Mouse (Mus musculus) brain, embryonic 14.5 days (tissue): ENCODE measurements around the gene Cacng3. TPM values are rescaled to one million over a fixed set of nuclear protein-coding genes. Genes with fewer than 3 reads are reported as not detected.

Experiments
- DNase-seq: peaks from one replicate; pipeline ENCODE4 v3.0.0-alpha.2; 2011; ENCODE audit warnings: low read depth
- CTCF ChIP-seq: fragments of 200-500 bp; IDR thresholded peaks from 2 replicates; pipeline ENCODE4 v1.5.1; 2012; ENCODE audit warnings: inconsistent platforms, mild to moderate bottlenecking, moderate library complexity, borderline replicate concordance; ENCODE audit not compliant: insufficient read depth, insufficient read length; ENCODE audit errors: extremely low read depth
- POLR2A ChIP-seq: fragments of 200-500 bp; IDR thresholded peaks from 2 replicates; pipeline ENCODE4 v1.6.1; 2012; ENCODE audit warnings: mild to moderate bottlenecking, inconsistent platforms, borderline replicate concordance; ENCODE audit not compliant: poor library complexity, insufficient read depth, insufficient read length, severe bottlenecking; ENCODE audit errors: extremely low read depth
- polyA plus RNA-seq: library from polyadenylated mRNA; depleted of rRNA; stranded (reverse); fragments of >200 nt; gene quantifications from 2 replicates; pipeline ENCODE4 v1.2.3, GENCODE M21; 2012

Gene Cacng3
- polyA plus RNA-seq, 1 experiment: 10.4 TPM

DNA sequence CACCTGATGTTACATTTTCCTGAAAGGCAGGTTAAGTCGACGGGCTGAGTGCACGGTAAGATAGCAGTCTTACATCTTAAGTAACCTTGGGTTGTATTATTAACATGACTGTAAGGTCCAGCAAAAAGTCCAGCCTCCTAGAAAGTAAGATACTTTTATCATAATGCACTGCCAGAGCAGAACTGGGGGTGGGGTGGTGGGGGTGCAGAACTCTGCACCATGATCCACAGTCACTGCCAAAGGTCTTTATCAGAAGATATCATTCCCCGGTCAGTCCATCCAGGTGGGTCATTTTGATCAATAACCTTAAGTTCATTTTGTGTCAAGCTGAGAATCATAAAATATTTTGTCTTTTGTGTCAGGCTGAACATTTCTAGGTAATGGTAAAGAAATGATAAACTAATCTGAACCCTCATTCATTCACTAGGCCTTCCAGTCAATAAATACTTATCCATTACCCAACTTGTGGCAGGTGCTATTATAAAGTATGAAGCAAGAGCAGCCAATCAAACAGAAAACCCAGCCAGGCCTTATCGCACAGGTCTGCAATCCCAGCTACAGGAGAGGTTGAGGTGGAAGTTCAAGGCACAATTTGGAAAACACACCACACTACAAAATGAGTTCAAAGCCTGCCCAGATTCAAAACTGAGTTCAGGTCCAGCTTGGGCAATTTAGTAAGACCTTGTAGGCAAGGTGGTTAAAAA is 12.7 kb upstream of the Cacng3 start:
- no peak for DNase-seq
- TF ChIP-seq CTCF: no peak
- TF ChIP-seq POLR2A: no peak

DNA sequence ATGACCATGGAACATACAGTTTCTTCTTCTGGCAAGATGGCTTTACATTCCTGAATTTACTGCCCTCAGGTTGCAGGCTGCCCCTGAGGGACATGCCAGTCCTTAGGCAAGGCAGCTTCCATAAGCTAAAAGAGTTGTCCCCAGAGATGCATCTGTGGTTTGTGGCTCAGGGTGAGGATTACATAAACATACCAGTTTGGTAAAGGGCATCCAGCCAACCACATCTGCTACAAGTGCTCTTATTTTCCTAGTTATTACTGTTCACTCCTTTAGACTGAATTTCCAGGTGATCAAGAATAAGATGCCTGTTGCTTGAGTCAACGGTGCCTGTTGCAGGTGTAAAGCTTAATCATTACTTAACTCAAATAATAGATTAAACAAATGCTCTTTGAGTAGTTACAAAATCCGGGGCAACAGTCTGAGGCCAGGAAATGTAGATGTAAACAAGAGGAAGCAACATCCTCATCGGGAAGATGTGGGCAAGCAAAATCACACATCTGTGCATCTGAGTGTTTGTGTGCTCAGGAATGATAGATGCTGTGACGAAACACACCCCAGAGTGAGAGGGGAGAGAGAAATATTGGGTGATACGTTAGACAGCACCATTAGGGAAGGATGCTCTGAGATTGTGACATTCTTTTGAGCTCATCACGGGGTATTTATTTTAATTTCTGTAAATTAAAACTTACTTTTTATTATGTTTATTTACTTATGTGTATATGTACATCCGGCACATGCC is 4.8 kb upstream of the Cacng3 start:
- no peak for TF ChIP-seq POLR2A

DNA sequence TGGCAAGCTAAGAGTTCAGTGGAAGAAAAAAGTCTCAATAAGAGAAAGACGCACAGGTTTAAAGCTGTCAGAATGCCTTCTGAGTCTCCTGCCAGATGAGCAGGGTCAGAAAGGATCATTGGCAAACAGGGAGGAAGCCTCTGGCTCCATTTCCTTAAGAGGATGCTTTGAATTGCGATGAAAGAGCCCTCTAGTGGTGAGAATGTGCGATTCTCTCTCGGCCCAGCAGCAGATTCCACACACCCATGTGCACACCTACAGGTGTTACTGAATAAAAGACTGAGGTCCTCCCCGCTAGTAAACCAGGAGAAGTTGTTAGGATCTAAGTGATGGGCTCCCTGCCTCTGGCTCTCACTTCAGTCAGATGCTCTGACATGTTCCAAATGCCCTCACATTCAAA is 2.4 kb upstream of the Cacng3 start:
- TF ChIP-seq CTCF: peak; percentile 73
- TF ChIP-seq POLR2A: no peak
- peak; percentile 71 for DNase-seq

More for the DNA sequence above, 4.8 kb upstream of the Cacng3 start:
- no peak for DNase-seq

DNA sequence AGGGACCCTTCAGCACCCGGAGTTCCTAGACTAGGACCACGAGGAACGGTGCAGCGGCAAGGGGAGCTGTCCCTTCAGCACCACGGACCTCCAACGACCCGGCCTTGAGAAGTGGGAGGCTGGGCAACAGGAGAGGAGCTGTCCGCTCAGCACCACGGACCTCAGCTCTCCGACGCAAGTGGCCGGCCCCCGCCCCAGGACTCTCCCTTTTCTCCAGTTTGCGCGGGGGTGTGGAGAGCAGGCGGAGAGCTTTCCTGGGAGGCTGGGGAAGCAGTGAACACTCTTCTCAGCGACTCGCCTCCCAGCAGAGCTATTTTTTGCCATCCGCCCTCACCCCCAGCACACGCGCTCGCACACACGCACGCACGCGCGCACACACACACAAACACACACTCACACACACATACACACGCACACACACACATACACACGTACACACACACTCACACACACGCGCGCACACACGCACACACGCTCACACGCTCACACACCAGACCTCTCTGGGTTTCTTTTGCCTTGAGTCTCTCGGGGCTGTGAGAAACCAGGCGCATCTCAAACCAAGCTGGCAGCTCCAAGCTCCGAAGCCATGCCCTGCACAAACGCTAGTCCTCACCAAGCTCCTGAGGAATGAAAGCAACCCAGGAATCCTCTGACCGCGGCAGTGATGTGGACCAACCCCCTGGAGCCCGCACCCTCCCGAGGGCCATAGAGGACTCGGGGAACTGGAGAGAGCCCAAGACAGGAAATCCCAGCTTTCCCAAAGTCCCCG is 765 bp downstream of the Cacng3 start:
- peak; percentile 92 for DNase-seq
- no peak for TF ChIP-seq CTCF
- TF ChIP-seq POLR2A: no peak

DNA sequence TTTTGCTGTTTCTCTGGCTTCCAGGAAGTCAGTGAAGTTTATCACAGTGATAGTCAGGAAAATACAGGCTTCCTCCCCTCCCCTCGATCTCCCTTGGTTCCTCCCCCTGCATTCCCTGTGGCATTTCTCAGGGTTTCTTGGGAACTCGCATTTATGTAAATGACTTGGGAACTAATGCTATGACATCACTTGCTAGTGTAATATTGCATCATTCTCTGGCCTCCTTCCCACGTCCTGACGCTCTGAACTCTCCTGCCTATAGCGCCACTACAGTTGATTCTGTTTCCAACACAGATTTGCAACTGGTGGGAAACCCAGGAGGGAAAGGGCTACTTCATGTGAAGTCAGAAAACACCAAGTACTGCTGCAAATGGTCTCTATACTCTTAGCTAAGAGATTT is 2.7 kb downstream of the Cacng3 start:
- peak; percentile 45 for DNase-seq
- no peak for TF ChIP-seq CTCF
- TF ChIP-seq POLR2A: no peak

DNA sequence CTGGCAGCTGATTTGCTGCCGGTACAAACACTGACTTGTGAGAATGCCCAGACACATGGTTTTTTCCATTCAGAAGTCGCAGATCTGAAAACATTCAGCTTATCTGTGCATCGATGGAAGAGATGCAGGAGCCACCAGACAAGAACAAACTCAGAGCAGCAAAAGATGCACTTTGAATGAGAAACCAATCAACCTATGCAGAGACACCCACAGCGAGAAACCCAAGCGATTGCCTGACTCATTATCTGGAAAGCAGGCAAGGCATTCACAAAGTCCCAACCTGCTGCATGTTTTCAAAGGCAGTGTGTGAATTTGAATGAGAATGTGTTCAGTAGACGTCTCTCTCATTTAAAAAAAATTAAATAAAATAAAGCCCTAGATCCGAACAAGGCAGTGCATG is 4.9 kb downstream of the Cacng3 start:
- TF ChIP-seq CTCF: no peak
- TF ChIP-seq POLR2A: no peak
- DNase-seq: no peak

DNA sequence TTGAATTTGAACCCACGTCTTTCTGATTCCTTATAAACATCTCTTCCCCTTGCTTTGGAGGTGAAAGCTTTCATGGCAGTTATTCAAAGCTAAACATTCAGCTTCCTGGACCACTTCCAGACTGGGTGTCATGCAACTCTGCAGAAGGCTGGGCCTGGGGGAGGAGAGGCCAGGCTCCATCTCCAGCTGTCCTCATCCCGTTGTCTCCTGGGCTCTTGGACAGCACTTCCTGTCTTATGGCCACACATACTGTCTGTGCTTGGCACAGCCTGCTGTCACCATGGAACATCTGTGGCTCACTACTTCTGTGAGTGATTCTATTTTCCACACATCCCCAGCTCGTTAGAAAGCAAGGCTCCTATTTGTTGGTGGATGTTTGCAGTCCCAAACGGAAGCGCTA is 31.5 kb downstream of the Cacng3 start:
- DNase-seq: peak; percentile 28
- TF ChIP-seq CTCF (no peak), POLR2A (no peak)

DNA sequence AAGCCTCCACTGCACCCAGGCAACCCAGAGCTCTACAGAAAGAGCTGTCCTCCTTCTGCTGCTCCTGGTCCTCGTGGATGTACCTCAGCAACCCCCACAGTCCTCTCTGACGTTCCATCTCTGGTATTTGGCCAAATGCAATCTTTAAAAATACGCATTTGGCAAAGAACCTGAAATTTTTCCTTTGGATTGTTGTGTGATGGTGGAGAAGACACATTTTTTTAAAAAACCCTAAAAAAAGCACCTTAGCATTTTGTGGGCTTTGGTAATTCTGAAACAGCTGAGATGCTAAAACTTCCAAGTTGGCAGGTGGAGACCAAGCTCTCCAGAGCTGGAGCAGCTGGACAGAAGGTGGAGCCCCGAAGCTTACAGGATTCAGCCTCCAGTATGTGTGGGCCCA is 32.2 kb downstream of the Cacng3 start:
- TF ChIP-seq CTCF (no peak), POLR2A (no peak)
- no peak for DNase-seq

DNA sequence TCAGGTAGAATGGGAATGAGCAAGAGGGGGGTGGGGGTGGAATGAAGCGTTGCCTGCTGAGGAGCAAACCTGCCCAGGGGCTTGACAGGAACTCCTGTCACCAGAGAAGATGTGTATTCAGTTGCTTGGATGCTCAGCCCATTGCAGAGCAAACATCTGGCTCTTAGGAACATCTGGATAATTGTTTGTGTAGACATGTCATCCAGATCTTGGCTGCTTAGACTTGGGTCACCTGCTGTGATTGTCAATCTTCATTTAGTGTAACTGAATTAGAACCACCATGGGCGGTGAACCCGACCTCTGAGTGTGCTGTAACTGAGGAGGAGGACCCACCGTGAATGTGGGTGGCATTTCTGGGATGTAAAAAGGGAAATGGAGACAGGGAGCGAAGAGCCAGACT is 36.4 kb downstream of the Cacng3 start:
- DNase-seq: no peak
- TF ChIP-seq CTCF: no peak
- no peak for TF ChIP-seq POLR2A

DNA sequence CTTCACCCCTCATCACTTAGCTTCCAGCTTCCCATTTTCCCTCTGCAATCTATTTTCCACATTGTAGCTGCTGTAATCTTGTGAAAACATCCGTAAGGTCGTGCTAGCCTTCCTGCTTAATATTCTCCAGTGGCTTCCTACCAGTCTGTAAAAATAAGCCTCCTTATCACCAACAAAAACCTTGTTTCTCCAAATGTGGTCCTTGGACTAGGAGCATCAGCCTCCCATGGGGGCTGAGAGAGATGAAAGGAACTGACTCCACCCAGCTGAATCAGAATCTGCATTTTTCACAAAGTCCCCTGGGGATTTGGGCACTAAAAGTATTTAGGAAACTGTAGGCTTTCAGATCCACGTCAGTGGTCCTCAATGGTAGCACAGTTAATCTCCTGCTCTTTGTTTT is 46.0 kb downstream of the Cacng3 start:
- DNase-seq: no peak
- TF ChIP-seq CTCF: no peak
- TF ChIP-seq POLR2A: no peak

DNA sequence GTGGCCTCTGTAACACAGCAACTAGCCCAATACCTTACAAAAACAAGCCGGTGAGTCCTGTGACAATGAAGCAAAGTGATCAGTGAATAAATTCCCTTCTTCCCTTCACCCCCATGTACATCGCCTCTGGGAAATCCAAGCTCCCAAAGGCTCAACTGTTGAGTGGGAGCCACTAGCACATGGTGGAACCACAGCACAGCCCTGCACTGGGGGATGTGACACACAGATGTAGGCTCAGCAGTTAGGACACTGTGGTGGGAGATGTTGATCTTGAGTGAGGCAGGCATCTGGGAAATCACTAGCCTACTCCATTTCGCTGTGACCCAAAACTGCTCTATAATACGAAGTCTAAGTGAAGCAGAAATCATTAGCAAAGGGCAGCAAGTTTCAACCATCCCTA is 48.2 kb downstream of the Cacng3 start:
- DNase-seq: no peak
- no peak for TF ChIP-seq CTCF
- TF ChIP-seq POLR2A: no peak
